Mouse (Mus musculus): Measurements from ENCODE around the gene Eya3. TPM values are rescaled to one million over a fixed set of nuclear protein-coding genes. Genes with fewer than 3 reads are reported as not detected.

Eya3 gene
- total and polyA plus RNA-seq, 2 experiments from 2014 or later: 8.3 to 18.7 TPM

DNA sequence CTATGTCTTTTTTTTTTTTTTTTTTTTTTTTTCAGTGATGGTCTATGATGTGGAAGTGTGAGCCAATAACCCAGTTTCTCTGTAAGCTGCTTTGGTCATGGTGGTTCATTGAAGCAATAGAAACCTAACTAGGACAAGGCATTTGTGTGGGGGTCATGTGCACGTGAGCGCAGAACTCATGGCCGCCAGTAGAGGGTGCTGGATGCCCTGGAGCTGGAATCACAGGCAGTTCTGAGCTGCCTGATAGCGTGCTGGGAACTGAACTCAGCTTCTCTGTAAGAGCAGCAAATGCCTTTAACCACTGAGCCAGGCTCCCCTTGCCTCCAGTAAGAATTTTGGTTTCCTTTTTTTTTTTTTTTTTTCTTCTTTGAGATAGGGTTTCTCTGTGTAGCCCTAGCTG is 18.7 kb upstream of the Eya3 start:
- DNase-seq (ENCODE audit: low spot score) (no peak), ATAC-seq (no peak)
- Histone ChIP-seq H3K9me3 (ENCODE audit: low read length) (no peaks in the 10 kb centered on the region), H3K4me2 (ENCODE audit: low read depth, low read length) (no peak overlapping the region), H3K27me3 (ENCODE audit: insufficient read depth, low read length) (no peaks in the 10 kb centered on the region), H3K4me3 (ENCODE audit: low read length) (no peak overlapping the region), H3K9ac (replicated peaks; ENCODE audit: low read length) (no peak overlapping the region), H3K4me1 (ENCODE audit: insufficient read depth, low read length) (no peaks in the 10 kb centered on the region), H3K36me3 (ENCODE audit: insufficient read depth, low read length) (no peaks in the 10 kb centered on the region), H3K27ac (no peak overlapping the region)
- TF ChIP-seq CTCF (IDR thresholded peaks at IDR 0.05; ENCODE audit: low read depth): no peak; the same call in 1 of the 2 replicates
- 90% methylated on average over 4 of the region's 4 CpGs for WGBS

DNA sequence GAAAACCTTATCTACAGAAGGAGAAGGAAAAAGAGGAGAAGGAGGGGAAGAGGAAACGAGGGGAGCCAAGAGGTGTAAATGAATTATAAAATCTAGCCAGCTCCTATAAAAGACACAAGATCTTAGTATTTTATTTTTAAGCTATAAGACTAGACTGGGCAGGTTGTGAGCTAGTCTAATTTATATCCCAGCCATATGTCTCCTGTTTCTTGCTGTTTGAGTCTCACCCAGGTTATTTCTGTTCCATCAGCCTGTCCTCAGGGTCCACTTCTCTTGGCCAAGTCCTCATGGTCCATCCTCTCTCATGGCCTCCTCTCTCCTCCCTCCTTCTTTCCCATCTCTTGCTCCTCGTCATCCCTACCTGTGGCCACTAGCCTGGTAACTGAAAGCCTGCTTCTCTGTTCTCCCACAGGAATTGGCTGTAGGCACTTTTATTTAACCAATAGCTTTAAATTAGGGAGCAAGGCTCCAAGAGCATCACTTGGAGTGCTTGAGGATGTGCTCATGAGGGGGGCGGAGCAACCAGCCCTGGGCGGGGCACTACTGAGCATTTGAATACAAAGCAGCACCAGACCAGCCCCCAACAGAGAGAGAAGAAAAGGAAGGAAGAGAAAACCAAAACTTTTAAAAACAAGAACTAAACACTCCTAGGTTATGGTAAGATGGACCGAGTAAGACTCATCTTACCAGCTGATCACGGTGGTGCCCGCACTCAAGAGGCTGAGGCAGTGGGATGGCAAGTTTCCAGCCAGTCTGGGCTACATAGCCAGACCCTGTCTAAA is 17.3 kb upstream of the Eya3 start:
- no peaks in the 10 kb centered on the region for H3K36me3 ChIP-seq (ENCODE audit: insufficient read depth, low read length)
- no peak overlapping the region for H3K27ac ChIP-seq
- no peak overlapping the region for H3K4me3 ChIP-seq (ENCODE audit: low read length)
- H3K9ac ChIP-seq (replicated peaks; ENCODE audit: low read length): no peak overlapping the region
- ATAC-seq (no peak), DNase-seq (ENCODE audit: low spot score) (no peak)
- 74% methylated on average over 7 of the region's 7 CpGs for WGBS
- no peaks in the 10 kb centered on the region for H3K4me1 ChIP-seq (ENCODE audit: insufficient read depth, low read length)
- no peak for TF ChIP-seq CTCF (IDR thresholded peaks at IDR 0.05; ENCODE audit: low read depth)
- no peaks in the 10 kb centered on the region for H3K27me3 ChIP-seq (ENCODE audit: insufficient read depth, low read length)
- H3K9me3 ChIP-seq (ENCODE audit: low read length): no peaks in the 10 kb centered on the region
- no peak overlapping the region for H3K4me2 ChIP-seq (ENCODE audit: low read depth, low read length)

GRCm38 (mm10) chr4:132624034-132624657 is 14.6 kb upstream of the Eya3 start:
- Histone ChIP-seq H3K4me3 (ENCODE audit: low read length) (no peak overlapping the region), H3K36me3 (ENCODE audit: insufficient read depth, low read length) (no peaks in the 10 kb centered on the region), H3K4me1 (ENCODE audit: insufficient read depth, low read length) (no peaks in the 10 kb centered on the region), H3K9ac (replicated peaks; ENCODE audit: low read length) (no peak overlapping the region), H3K9me3 (ENCODE audit: low read length) (no peaks in the 10 kb centered on the region), H3K27ac (no peak overlapping the region), H3K27me3 (ENCODE audit: insufficient read depth, low read length) (no peaks in the 10 kb centered on the region), H3K4me2 (ENCODE audit: low read depth, low read length) (no peak overlapping the region)
- WGBS: 89% methylated on average over 5 of the region's 5 CpGs
- ATAC-seq: no peak
- no peak for TF ChIP-seq CTCF (IDR thresholded peaks at IDR 0.05; ENCODE audit: low read depth)
- no peak for DNase-seq (ENCODE audit: low spot score)

GRCm38 (mm10) chr4:132628830-132629229 is 10.0 kb upstream of the Eya3 start:
- Histone ChIP-seq H3K4me3 (ENCODE audit: low read length) (no peak overlapping the region), H3K4me2 (ENCODE audit: low read depth, low read length) (no peak overlapping the region), H3K27me3 (ENCODE audit: insufficient read depth, low read length) (no peaks in the 10 kb centered on the region), H3K9ac (replicated peaks; ENCODE audit: low read length) (no peak overlapping the region), H3K9me3 (ENCODE audit: low read length) (no peaks in the 10 kb centered on the region), H3K4me1 (ENCODE audit: insufficient read depth, low read length) (no peaks in the 10 kb centered on the region), H3K36me3 (ENCODE audit: insufficient read depth, low read length) (no peaks in the 10 kb centered on the region), H3K27ac (no peak overlapping the region)
- peak; percentile 51 for TF ChIP-seq CTCF (IDR thresholded peaks at IDR 0.05; ENCODE audit: low read depth)
- WGBS: 15% methylated on average over 2 of the region's 2 CpGs
- ATAC-seq (peak; percentile 55; the same call in 1 of the 2 replicates), DNase-seq (ENCODE audit: low spot score) (peak; percentile 42)

DNA sequence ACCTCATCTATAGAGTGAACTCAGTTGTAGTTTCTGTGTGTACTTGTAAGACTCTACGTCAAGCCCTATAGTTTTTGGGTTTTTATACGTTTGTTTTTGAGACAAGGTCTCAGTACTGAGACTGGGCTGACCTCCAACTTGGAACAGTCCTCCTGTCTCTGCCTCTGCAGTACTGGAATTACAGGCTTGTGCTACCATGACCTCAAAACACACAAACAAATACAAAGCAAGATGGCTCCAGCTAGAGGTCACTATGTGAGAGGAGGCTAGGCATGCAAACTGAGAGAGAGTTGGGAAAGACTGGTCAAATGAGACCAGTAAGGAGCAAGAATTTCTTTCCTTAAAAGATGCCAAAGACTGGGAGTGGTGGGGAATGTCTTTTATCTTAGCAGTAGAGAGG is 2.8 kb upstream of the Eya3 start:
- ATAC-seq (no peak), DNase-seq (ENCODE audit: low spot score) (no peak)
- 95% methylated on average over 2 of the region's 2 CpGs for WGBS

GRCm38 (mm10) chr4:132636554-132636953 is 2.2 kb upstream of the Eya3 start:
- Histone ChIP-seq H3K4me1 (ENCODE audit: insufficient read depth, low read length) (0 out of 2 replicates have a peak, but pooled peaks cover 4% of the 10 kb centered on the region), H3K9me3 (ENCODE audit: low read length) (no peaks in the 10 kb centered on the region), H3K27me3 (ENCODE audit: insufficient read depth, low read length) (no peaks in the 10 kb centered on the region), H3K27ac (no peak overlapping the region), H3K9ac (replicated peaks; ENCODE audit: low read length) (no peak overlapping the region), H3K4me2 (ENCODE audit: low read depth, low read length) (no peak overlapping the region), H3K36me3 (ENCODE audit: insufficient read depth, low read length) (no peaks in the 10 kb centered on the region), H3K4me3 (ENCODE audit: low read length) (no peak overlapping the region)
- TF ChIP-seq CTCF (IDR thresholded peaks at IDR 0.05; ENCODE audit: low read depth): peak; percentile 74
- peak; percentile 57 for DNase-seq (ENCODE audit: low spot score)
- ATAC-seq: no peak
- WGBS: 30% methylated on average over 4 of the region's 4 CpGs

More for the DNA sequence above, 2.8 kb upstream of the Eya3 start:
- H3K27ac ChIP-seq: no peak overlapping the region
- H3K36me3 ChIP-seq (ENCODE audit: insufficient read depth, low read length): no peaks in the 10 kb centered on the region
- 0 out of 2 replicates have a peak, but pooled peaks cover 4% of the 10 kb centered on the region for H3K4me1 ChIP-seq (ENCODE audit: insufficient read depth, low read length)
- no peak for TF ChIP-seq CTCF (IDR thresholded peaks at IDR 0.05; ENCODE audit: low read depth)
- H3K9me3 ChIP-seq (ENCODE audit: low read length): no peaks in the 10 kb centered on the region
- H3K4me2 ChIP-seq (ENCODE audit: low read depth, low read length): no peak overlapping the region
- H3K9ac ChIP-seq (replicated peaks; ENCODE audit: low read length): no peak overlapping the region
- no peaks in the 10 kb centered on the region for H3K27me3 ChIP-seq (ENCODE audit: insufficient read depth, low read length)
- no peak overlapping the region for H3K4me3 ChIP-seq (ENCODE audit: low read length)

Data from hindbrain, postnatal 0 days (tissue).